14 mouse cellular contexts compared by ENCODE assay signal in the genomic region with DNA sequence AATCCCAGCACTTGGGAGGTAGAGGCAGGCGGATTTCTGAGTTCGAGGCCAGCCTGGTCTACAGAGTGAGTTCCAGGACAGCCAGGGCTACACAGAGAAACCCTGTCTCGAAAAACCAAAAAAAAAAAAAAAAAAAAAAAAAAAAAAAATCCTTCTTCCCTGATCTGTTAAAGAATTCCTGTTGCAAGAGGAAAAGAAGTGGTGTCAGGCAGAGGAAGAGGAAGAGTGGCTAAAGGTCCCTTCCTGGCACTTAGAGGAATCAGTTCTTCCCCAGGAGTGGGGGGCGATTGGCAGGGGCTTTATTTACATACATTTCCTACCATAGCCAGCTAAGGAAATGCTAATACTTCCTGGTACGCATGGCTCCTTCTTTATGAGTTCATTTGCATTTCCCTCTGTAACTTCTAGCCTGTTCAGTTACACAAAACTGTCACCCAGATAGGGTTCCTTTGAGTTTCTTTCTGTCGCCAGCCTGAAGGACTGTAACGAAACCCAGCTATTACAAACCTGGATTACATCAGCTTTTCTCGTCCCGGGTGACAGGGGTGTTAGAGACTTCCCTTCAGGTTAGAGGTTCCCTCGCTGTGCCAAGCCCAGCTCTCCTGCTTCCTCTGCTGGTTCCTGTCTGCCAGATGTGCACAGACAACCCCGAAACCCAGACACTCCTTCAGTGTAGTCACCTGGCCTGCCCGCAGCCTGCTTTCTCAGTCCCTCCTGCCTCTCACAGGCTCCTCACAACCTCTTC. TPM values are rescaled to one million over a fixed set of nuclear protein-coding genes. Genes with fewer than 3 reads are reported as not detected.
DNase-seq lines count a peak whose midpoint lies in the region; ATAC-seq lines count a peak whose summit lies in the region.
"Had no signal": no experiment of that assay in that cellular context is flagged by ENCODE, and none has a peak within 500 bp of the region (broad histone marks: within the 10 kb centered on the region; RNA-seq: fewer than 3 reads in every experiment).

No protein-coding gene starts in this region.

- H3K4me1 ChIP-seq in heart, embryonic 12.5 days (replicated peaks): peaks cover 14% of the 10 kb centered on the region
- H3K4me1 ChIP-seq in midbrain, embryonic 10.5 days: peaks cover 9% of the 10 kb centered on the region
- H3K4me1 ChIP-seq in midbrain, embryonic 13.5 days (replicated peaks): no peaks in the 10 kb centered on the region
- peaks cover 4% of the 10 kb centered on the region for H3K4me1 ChIP-seq in embryonic facial prominence, embryonic 12.5 days
- H3K4me1 ChIP-seq in stomach, embryonic 16.5 days (ENCODE audit: control insufficient read depth, insufficient read depth, low read length): 0 out of 2 replicates have a peak, but pooled peaks cover 4% of the 10 kb centered on the region

- H3K9me3 ChIP-seq in heart, embryonic 12.5 days (replicated peaks): no peaks in the 10 kb centered on the region
- no peaks in the 10 kb centered on the region for H3K9me3 ChIP-seq in midbrain, embryonic 10.5 days (replicated peaks)
- H3K9me3 ChIP-seq in midbrain, embryonic 13.5 days: no peaks in the 10 kb centered on the region
- no peaks in the 10 kb centered on the region for H3K9me3 ChIP-seq in embryonic facial prominence, embryonic 12.5 days
- H3K9me3 ChIP-seq in stomach, embryonic 16.5 days (replicated peaks; ENCODE audit: control insufficient read depth, low read length): no peaks in the 10 kb centered on the region

- WGBS in heart, embryonic 12.5 days: 36% methylated on average over 12 of the region's 12 CpGs
- 74% methylated on average over 12 of the region's 12 CpGs for WGBS in midbrain, embryonic 10.5 days
- WGBS in midbrain, embryonic 13.5 days: 76% methylated on average over 12 of the region's 12 CpGs
- 55% methylated on average over 12 of the region's 12 CpGs for WGBS in embryonic facial prominence, embryonic 12.5 days
- 50% methylated on average over 12 of the region's 12 CpGs for WGBS in stomach, embryonic 16.5 days

- H3K9ac ChIP-seq in heart, embryonic 12.5 days: 0 out of 2 replicates have a peak overlapping the region, but pooled peaks have one; percentile 0
- H3K9ac ChIP-seq in midbrain, embryonic 13.5 days (replicated peaks): no peak overlapping the region
- no peak overlapping the region for H3K9ac ChIP-seq in embryonic facial prominence, embryonic 12.5 days
- 0 out of 2 replicates have a peak overlapping the region, but pooled peaks have one; percentile 13 for H3K9ac ChIP-seq in stomach, embryonic 16.5 days (ENCODE audit: low read length)

- no peak for DNase-seq in heart, adult 8-10 months (ENCODE audit: low spot score)
- no peak for DNase-seq in midbrain, embryonic 10.5 days (ENCODE audit: low spot score)
- no peak for DNase-seq in testis, postnatal 10 days (ENCODE audit: low spot score)
- DNase-seq: cerebellum, adult 9-11 months; heart, postnatal 14 days; kidney, postnatal 4 days; lung, postnatal 36 days had no signal

- no peak overlapping the region for H3K27ac ChIP-seq in heart, embryonic 12.5 days (ENCODE audit: poor library complexity, severe bottlenecking)
- peak overlapping the region; percentile 71 for H3K27ac ChIP-seq in midbrain, embryonic 10.5 days (replicated peaks)
- no peak overlapping the region for H3K27ac ChIP-seq in midbrain, embryonic 13.5 days
- H3K27ac ChIP-seq in embryonic facial prominence, embryonic 12.5 days: peak overlapping the region; percentile 41; the same call in 1 of the 2 replicates
- H3K27ac ChIP-seq in stomach, embryonic 16.5 days (ENCODE audit: low read length): no peak overlapping the region

- no peak overlapping the region for H3K4me3 ChIP-seq in heart, embryonic 12.5 days
- H3K4me3 ChIP-seq in midbrain, embryonic 10.5 days: no peak overlapping the region
- no peak overlapping the region for H3K4me3 ChIP-seq in midbrain, embryonic 13.5 days (replicated peaks)
- no peak overlapping the region for H3K4me3 ChIP-seq in embryonic facial prominence, embryonic 12.5 days
- no peak overlapping the region for H3K4me3 ChIP-seq in stomach, embryonic 16.5 days (replicated peaks; ENCODE audit: low read length)

- H3K36me3 ChIP-seq in heart, embryonic 12.5 days: 0 out of 2 replicates have a peak, but pooled peaks cover 2% of the 10 kb centered on the region
- H3K36me3 ChIP-seq in midbrain, embryonic 10.5 days: no peaks in the 10 kb centered on the region
- H3K36me3 ChIP-seq in midbrain, embryonic 13.5 days: no peaks in the 10 kb centered on the region
- no peaks in the 10 kb centered on the region for H3K36me3 ChIP-seq in embryonic facial prominence, embryonic 12.5 days
- no peaks in the 10 kb centered on the region for H3K36me3 ChIP-seq in stomach, embryonic 16.5 days (ENCODE audit: control insufficient read depth, insufficient read depth, low read length)

- H3K27me3 ChIP-seq in heart, embryonic 12.5 days (replicated peaks): no peaks in the 10 kb centered on the region
- no peaks in the 10 kb centered on the region for H3K27me3 ChIP-seq in midbrain, embryonic 10.5 days (ENCODE audit: low read depth, poor library complexity, severe bottlenecking)
- H3K27me3 ChIP-seq in midbrain, embryonic 13.5 days: 0 out of 2 replicates have a peak, but pooled peaks cover 3% of the 10 kb centered on the region
- H3K27me3 ChIP-seq in embryonic facial prominence, embryonic 12.5 days: no peaks in the 10 kb centered on the region
- no peaks in the 10 kb centered on the region for H3K27me3 ChIP-seq in stomach, embryonic 16.5 days (ENCODE audit: control insufficient read depth, insufficient read depth, low read length)

- ATAC-seq in heart, embryonic 12.5 days (ENCODE audit: insufficient number of reproducible peaks, low FRiP score): no peak
- ATAC-seq in midbrain, embryonic 13.5 days: no peak
- ATAC-seq in embryonic facial prominence, embryonic 12.5 days (ENCODE audit: insufficient number of reproducible peaks, insufficient read depth, low FRiP score, low TSS enrichment): no peak
- no peak for ATAC-seq in stomach, embryonic 16.5 days (ENCODE audit: insufficient read depth, low FRiP score)
- no peak for ATAC-seq in megakaryocyte-erythroid progenitor cell, adult 5-6 weeks (replicated peaks; ENCODE audit: low FRiP score, low TSS enrichment, poor library complexity, severe bottlenecking)

- peak overlapping the region; percentile 18; the same call in 1 of the 2 replicates for H3K4me2 ChIP-seq in heart, embryonic 12.5 days
- H3K4me2 ChIP-seq in midbrain, embryonic 13.5 days (replicated peaks): no peak overlapping the region
- H3K4me2 ChIP-seq in embryonic facial prominence, embryonic 12.5 days (replicated peaks): no peak overlapping the region
- no peak overlapping the region for H3K4me2 ChIP-seq in stomach, embryonic 16.5 days (ENCODE audit: low read depth, low read length)

RNA-seq across cellular contexts. Expression of gene Zfyve27, which starts 6.1 kb away (rescaled TPM):
- polyA plus RNA-seq in heart, embryonic 12.5 days (2016; fragmentation: Nextera tagmentation; extraction: Ambion mirVana): 27.2 and 27.7 TPM in 2 replicates
- 10 to 100 TPM; 16.8 to 25.4 (median 21.6) TPM for total RNA-seq in heart, adult 8-10 months (2022)
- 29.4 and 36.4 TPM in 2 replicates for polyA plus RNA-seq in midbrain, embryonic 10.5 days (2016; fragmentation: Nextera tagmentation; extraction: Ambion mirVana)
- 55.8 and 57.6 TPM in 2 replicates for polyA plus RNA-seq in midbrain, embryonic 13.5 days (2015; fragmentation: Nextera tagmentation; extraction: Ambion mirVana)
- 32.5 and 36.5 TPM in 2 replicates for polyA plus RNA-seq in embryonic facial prominence, embryonic 12.5 days (2016; fragmentation: Nextera tagmentation; extraction: Ambion mirVana)
- 23.8 and 24.5 TPM in 2 replicates for polyA plus RNA-seq in stomach, embryonic 16.5 days (2015; fragmentation: Nextera tagmentation; extraction: Ambion mirVana)
- total RNA-seq in megakaryocyte-erythroid progenitor cell, adult 5-6 weeks (2014; fragmentation: Nextera tagmentation): 19.4 and 30.4 TPM in 2 replicates
- 10.7 and 13.4 TPM in 2 replicates for total RNA-seq in megakaryocyte-erythroid progenitor cell, adult 5-6 weeks (2017)

RNA-seq across cellular contexts. Expression of gene Marveld1, which starts 10.5 kb away (rescaled TPM):
- polyA plus RNA-seq in heart, embryonic 12.5 days (2016; fragmentation: Nextera tagmentation; extraction: Ambion mirVana): 16.1 and 19.9 TPM in 2 replicates
- total RNA-seq in heart, adult 8-10 months (2022): 10 to 100 TPM; 19.4 to 22.3 (median 20.0) TPM
- 3.2 and 3.6 TPM in 2 replicates for polyA plus RNA-seq in midbrain, embryonic 10.5 days (2016; fragmentation: Nextera tagmentation; extraction: Ambion mirVana)
- 1.1 and 1.7 TPM in 2 replicates for polyA plus RNA-seq in midbrain, embryonic 13.5 days (2015; fragmentation: Nextera tagmentation; extraction: Ambion mirVana)
- polyA plus RNA-seq in embryonic facial prominence, embryonic 12.5 days (2016; fragmentation: Nextera tagmentation; extraction: Ambion mirVana): 10.8 and 16.8 TPM in 2 replicates
- polyA plus RNA-seq in stomach, embryonic 16.5 days (2015; fragmentation: Nextera tagmentation; extraction: Ambion mirVana): 8.7 and 8.9 TPM in 2 replicates
- 3.3 and 6.1 TPM in 2 replicates for total RNA-seq in megakaryocyte-erythroid progenitor cell, adult 5-6 weeks (2014; fragmentation: Nextera tagmentation)
- 4.5 and 5.8 TPM in 2 replicates for total RNA-seq in megakaryocyte-erythroid progenitor cell, adult 5-6 weeks (2017)

RNA-seq across cellular contexts. Expression of gene Avpi1, which starts 28.8 kb away (rescaled TPM):
- polyA plus RNA-seq in heart, embryonic 12.5 days (2016; fragmentation: Nextera tagmentation; extraction: Ambion mirVana): 26.2 and 26.4 TPM in 2 replicates
- total RNA-seq in heart, adult 8-10 months (2022): 10 to 100 TPM; 11.1 to 16.5 (median 13.6) TPM
- 15.7 and 17.7 TPM in 2 replicates for polyA plus RNA-seq in midbrain, embryonic 10.5 days (2016; fragmentation: Nextera tagmentation; extraction: Ambion mirVana)
- 4.9 and 5.1 TPM in 2 replicates for polyA plus RNA-seq in midbrain, embryonic 13.5 days (2015; fragmentation: Nextera tagmentation; extraction: Ambion mirVana)
- 22.7 and 26.1 TPM in 2 replicates for polyA plus RNA-seq in embryonic facial prominence, embryonic 12.5 days (2016; fragmentation: Nextera tagmentation; extraction: Ambion mirVana)
- 52.4 and 63.5 TPM in 2 replicates for polyA plus RNA-seq in stomach, embryonic 16.5 days (2015; fragmentation: Nextera tagmentation; extraction: Ambion mirVana)
- total RNA-seq in megakaryocyte-erythroid progenitor cell, adult 5-6 weeks (2014; fragmentation: Nextera tagmentation): 2.2 and 6.1 TPM in 2 replicates
- 4.6 TPM in 1 of 2 replicates, not detected in the other for total RNA-seq in megakaryocyte-erythroid progenitor cell, adult 5-6 weeks (2017)

RNA-seq across cellular contexts. Expression of gene Sfrp5, which starts 44.4 kb away (rescaled TPM):
- 5.4 and 5.9 TPM in 2 replicates for polyA plus RNA-seq in heart, embryonic 12.5 days (2016; fragmentation: Nextera tagmentation; extraction: Ambion mirVana)
- total RNA-seq in heart, adult 8-10 months (2022): 10 to 100 TPM in 1 of 4 experiments, 1 to 10 TPM in 3; 5.6 to 11.1 (median 6.1) TPM
- polyA plus RNA-seq in midbrain, embryonic 10.5 days (2016; fragmentation: Nextera tagmentation; extraction: Ambion mirVana): 0.06 TPM in 2 replicates
- 0.11 and 0.17 TPM in 2 replicates for polyA plus RNA-seq in midbrain, embryonic 13.5 days (2015; fragmentation: Nextera tagmentation; extraction: Ambion mirVana)
- 2.9 and 3.8 TPM in 2 replicates for polyA plus RNA-seq in embryonic facial prominence, embryonic 12.5 days (2016; fragmentation: Nextera tagmentation; extraction: Ambion mirVana)
- 6.7 and 6.9 TPM in 2 replicates for polyA plus RNA-seq in stomach, embryonic 16.5 days (2015; fragmentation: Nextera tagmentation; extraction: Ambion mirVana)
- not detected in 2 replicates for total RNA-seq in megakaryocyte-erythroid progenitor cell, adult 5-6 weeks (2014; fragmentation: Nextera tagmentation)
- total RNA-seq in megakaryocyte-erythroid progenitor cell, adult 5-6 weeks (2017): not detected in 2 replicates
- total RNA-seq: neutrophil, adult 5-6 weeks had no signal
- polyA plus RNA-seq: C2C12 had no signal

Comparison
In these comparisons a context has a peak if more than half of its experiments do, and no peak if none do; other contexts are left out.
1. H3K27ac ChIP-seq: peak in midbrain, embryonic 10.5 days (single experiment) and embryonic facial prominence, embryonic 12.5 days (single experiment); none in heart, embryonic 12.5 days (single experiment), midbrain, embryonic 13.5 days (single experiment) and stomach, embryonic 16.5 days (single experiment).
2. H3K9ac ChIP-seq: peak in heart, embryonic 12.5 days (single experiment) and stomach, embryonic 16.5 days (single experiment); none in midbrain, embryonic 13.5 days (single experiment) and embryonic facial prominence, embryonic 12.5 days (single experiment).